Mouse (Mus musculus) brain, embryonic 14.5 days (tissue): ENCODE data around the gene Ndufs3. TPM values are rescaled to one million over a fixed set of nuclear protein-coding genes. Genes with fewer than 3 reads are reported as not detected.

Experiments used
- DNase-seq: peaks from one replicate; pipeline ENCODE4 v3.0.0-alpha.2; 2011; ENCODE audit warnings: low read depth
- CTCF ChIP-seq: fragments of 200-500 bp; IDR thresholded peaks from 2 replicates; pipeline ENCODE4 v1.5.1; 2012; ENCODE audit warnings: inconsistent platforms, mild to moderate bottlenecking, moderate library complexity, borderline replicate concordance; ENCODE audit not compliant: insufficient read depth, insufficient read length; ENCODE audit errors: extremely low read depth
- POLR2A ChIP-seq: fragments of 200-500 bp; IDR thresholded peaks from 2 replicates; pipeline ENCODE4 v1.6.1; 2012; ENCODE audit warnings: mild to moderate bottlenecking, inconsistent platforms, borderline replicate concordance; ENCODE audit not compliant: poor library complexity, insufficient read depth, insufficient read length, severe bottlenecking; ENCODE audit errors: extremely low read depth
- polyA plus RNA-seq: library from polyadenylated mRNA; depleted of rRNA; stranded (reverse); fragments of >200 nt; gene quantifications from 2 replicates; pipeline ENCODE4 v1.2.3, GENCODE M21; 2012

Ndufs3 gene
- polyA plus RNA-seq, 1 experiment, result 144 TPM

GRCm38 (mm10) chr2:90871180-90871961 is 33.3 kb downstream of the Ndufs3 start:
- TF ChIP-seq POLR2A (no peak), CTCF (no peak)
- peak; percentile 61 for DNase-seq

DNA sequence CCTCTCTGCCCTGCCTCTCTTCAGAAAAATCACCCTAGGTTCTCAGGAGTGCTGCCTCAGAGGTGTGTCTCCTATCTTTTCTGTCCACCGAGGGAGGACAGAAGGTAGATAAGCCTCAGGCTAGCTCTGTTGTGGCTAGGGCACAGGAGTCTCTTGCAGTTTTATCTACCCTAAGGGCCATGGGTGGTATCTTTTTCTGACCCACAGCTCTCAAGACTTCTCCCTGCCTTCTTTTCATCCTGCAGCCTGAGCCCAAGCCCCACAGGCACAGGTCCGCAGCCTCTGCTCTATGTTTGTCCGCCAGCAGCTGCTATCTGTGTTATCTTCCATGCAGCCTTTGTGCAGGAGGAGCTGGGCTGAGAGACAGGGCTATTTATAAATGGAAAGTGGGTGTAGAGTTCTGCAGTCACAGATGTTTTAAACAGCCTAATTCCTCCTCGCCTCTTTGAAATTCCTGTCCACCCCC is 34.5 kb downstream of the Ndufs3 start:
- DNase-seq, result no peak
- no peak for TF ChIP-seq CTCF
- TF ChIP-seq POLR2A, result no peak

DNA sequence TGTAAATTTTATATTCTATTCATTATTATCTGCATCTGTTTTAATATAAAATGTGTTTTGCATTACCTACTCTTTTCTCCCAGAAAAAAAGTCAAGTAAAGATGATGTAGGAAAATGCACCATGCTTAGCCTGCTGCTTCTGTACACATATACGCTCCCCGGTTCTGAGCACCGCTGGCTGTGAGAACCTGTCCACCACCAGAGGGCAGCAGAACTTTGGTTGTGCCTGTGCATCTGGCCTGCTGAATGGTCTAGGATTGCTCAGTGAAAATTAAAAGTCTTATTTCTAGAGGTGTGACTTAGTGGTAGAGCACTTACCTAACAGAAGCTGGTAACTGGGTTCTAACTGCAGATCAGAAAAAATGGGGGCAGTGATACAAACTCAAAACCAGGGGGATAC is 38.1 kb downstream of the Ndufs3 start:
- peak; percentile 89 for DNase-seq
- TF ChIP-seq CTCF (peak; percentile 97), POLR2A (no peak)

GRCm38 (mm10) chr2:90864184-90864583 is 40.4 kb downstream of the Ndufs3 start:
- TF ChIP-seq CTCF (no peak), POLR2A (no peak)
- DNase-seq, result peak; percentile 69

- TF ChIP-seq POLR2A (no peak), CTCF (no peak)
- DNase-seq, result no peak
These were observed 43.1 kb downstream of the Ndufs3 start for GRCm38 (mm10) chr2:90861486-90861885.

DNA sequence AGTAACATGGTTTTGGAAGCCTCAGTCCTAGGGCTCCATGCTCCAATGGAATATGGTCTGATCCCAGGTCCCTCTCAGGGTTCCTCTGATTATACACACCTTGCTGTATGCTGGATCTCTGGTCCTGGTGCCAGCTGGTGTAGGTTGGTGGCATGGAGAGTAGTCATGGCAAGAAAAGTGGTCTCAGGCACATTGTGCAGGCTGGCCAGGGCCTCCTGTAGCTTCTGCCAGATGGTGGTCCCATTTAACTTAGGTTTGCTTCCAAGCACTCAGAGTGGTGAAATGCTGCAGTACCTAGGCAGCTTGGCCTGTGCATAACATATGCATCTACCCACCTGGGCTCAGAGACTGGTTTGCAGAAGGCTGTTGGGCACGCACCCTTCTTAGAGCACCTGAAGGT is 54.2 kb downstream of the Ndufs3 start:
- no peak for DNase-seq
- no peak for TF ChIP-seq POLR2A
- no peak for TF ChIP-seq CTCF

- no peak for DNase-seq
- TF ChIP-seq CTCF, result no peak
- TF ChIP-seq POLR2A, result no peak
These were observed 56.3 kb downstream of the Ndufs3 start for GRCm38 (mm10) chr2:90848331-90848730.

DNA sequence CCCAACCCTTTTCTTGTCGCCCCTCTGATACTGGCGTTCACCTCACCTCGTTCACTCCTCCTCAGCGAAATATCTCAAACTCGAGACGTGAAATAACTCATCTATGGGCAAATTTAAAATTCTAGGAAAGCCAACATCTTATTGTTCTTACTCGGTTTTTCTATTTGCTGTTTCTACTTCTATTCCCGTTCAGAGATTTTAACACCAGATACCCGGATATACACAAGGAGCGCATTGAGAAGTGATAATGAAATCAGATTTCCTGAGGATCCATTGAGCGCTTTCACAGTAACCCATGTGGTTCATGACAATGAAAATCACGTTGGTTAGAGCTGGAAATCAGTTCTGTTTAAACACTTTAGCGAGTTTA is 57.0 kb downstream of the Ndufs3 start:
- peak; percentile 61 for DNase-seq

DNA sequence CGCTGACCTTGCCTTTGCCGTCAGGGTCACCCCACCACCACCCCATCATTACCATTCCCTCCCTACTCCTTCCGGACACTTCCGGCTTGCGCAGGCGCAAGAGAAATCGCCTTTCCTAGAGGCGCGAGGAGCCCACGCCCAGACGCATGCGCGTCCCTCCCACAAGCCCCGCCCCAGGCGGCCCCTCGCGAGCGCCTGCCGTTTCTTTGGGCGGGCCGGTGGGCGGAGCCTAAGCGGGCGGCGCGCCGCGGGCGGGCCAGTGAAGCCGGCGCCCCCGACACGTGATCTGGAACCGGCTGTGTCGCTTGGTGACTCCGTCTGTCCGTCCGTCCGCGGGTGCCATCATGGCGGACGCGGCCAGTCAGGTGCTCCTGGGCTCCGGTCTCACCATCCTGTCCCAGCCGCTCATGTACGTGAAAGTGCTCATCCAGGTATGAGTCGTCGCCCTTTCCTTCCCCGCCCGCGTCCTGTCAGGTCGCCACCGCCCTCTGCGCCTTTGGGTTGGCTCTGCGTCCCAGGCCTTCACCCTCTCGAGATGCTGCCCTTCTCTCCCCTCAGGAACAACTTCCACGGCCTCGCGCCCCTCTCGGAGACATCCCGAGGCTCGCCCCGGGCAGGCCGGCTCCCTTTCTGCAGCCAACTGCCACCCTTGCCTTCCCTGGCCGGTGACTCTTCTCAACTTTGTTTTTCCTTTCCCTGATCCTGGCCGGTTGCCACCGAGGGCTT is 57.5 kb downstream of the Ndufs3 start, which contains the start of gene Mtch2:
Gene Mtch2, plus strand, starts transcription at position 201 of the 726 bp plus-strand sequence.
- DNase-seq, result peak; percentile 99
- TF ChIP-seq POLR2A (peak; percentile 61), CTCF (no peak)

More for the DNA sequence above, 57.0 kb downstream of the Ndufs3 start:
- no peak for TF ChIP-seq CTCF

DNA sequence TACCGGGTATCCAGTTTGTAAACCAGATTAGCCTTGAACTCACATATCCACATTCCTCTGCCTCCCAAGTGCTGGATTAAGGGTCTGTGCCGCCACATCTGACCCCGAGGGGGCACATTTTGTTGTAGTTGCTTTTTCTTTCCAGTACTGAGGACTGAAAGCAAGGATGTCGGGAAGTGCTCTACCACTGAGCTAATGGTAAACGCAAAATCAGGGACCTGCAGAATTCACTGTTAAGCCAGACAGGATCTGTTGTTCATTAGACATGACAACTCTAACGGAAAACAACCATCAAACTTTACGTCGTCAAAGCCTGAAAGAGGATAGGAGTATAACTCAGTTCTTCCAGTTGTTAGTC is 58.1 kb downstream of the Ndufs3 start:
- no peak for DNase-seq
- no peak for TF ChIP-seq POLR2A
- no peak for TF ChIP-seq CTCF

DNA sequence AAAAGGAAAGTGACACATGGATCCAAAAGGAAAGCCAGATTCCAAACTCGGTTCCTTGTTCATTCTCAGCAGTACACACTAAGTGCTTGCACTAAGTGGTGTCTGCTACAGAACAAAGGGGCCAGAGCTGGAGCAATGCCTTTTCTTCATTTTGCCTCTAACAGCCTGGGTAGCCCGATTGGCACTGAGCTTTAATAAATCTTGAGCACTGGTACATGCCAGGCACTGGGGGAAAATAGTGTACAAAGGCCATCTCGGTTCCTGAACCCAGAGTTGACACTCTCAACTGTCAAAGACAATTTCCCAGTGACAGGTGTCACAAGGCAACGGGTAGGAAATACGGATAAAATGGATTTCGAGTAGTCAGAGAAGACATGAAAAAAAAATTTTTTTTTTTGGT is 58.5 kb downstream of the Ndufs3 start:
- no peak for TF ChIP-seq CTCF
- TF ChIP-seq POLR2A, result no peak
- DNase-seq, result peak; percentile 20
